Mouse (Mus musculus) erythroblast, adult 5-6 weeks (primary cell): Measurements from ENCODE around the gene Yars2. TPM values are rescaled to one million over a fixed set of nuclear protein-coding genes. Genes with fewer than 3 reads are reported as not detected.

Experiments
- total RNA-seq, 2 experiments: library from RNA; stranded (forward) in 1 of 2; stranded (reverse) in 1 of 2; fragments of 150-400 nt in 1 of 2; fragments of 200-764, 138-1000 nt in 1 of 2; gene quantifications; 2 replicates each; pipeline versions ENCODE4 v1.2.3 to v1.2.4; 2015 to 2017; ENCODE audit warnings: low replicate concordance in 2 of 2

Yars2 gene
- total RNA-seq, 2 experiments from 2014 or later = 7.0 to 7.3 TPM

Other genes starting within 250 kb of the Yars2 start
- gene Pkp2, start 89.6 kb upstream of the Yars2 start, total RNA-seq (2015; ENCODE audit: low replicate concordance) = not detected in 2 replicates
- gene Pkp2, start 89.6 kb upstream of the Yars2 start, total RNA-seq (2017; ENCODE audit: low replicate concordance) = 0.09 TPM in 1 of 2 replicates, not detected in the other
- 34.3 and 35.5 TPM in 2 replicates for gene Dnm1l, start 56.0 kb downstream of the Yars2 start, total RNA-seq (2015; ENCODE audit: low replicate concordance)
- 15.9 and 18.5 TPM in 2 replicates for gene Dnm1l, start 56.0 kb downstream of the Yars2 start, total RNA-seq (2017; ENCODE audit: low replicate concordance)